Mouse (Mus musculus): ENCODE measurements around the gene Uqcrc2. TPM values are rescaled to one million over a fixed set of nuclear protein-coding genes. Genes with fewer than 3 reads are reported as not detected.

Uqcrc2 gene
- polyA plus RNA-seq (2016; fragmentation: Nextera tagmentation; extraction: Ambion mirVana): 150 and 160 TPM in 2 replicates

DNA sequence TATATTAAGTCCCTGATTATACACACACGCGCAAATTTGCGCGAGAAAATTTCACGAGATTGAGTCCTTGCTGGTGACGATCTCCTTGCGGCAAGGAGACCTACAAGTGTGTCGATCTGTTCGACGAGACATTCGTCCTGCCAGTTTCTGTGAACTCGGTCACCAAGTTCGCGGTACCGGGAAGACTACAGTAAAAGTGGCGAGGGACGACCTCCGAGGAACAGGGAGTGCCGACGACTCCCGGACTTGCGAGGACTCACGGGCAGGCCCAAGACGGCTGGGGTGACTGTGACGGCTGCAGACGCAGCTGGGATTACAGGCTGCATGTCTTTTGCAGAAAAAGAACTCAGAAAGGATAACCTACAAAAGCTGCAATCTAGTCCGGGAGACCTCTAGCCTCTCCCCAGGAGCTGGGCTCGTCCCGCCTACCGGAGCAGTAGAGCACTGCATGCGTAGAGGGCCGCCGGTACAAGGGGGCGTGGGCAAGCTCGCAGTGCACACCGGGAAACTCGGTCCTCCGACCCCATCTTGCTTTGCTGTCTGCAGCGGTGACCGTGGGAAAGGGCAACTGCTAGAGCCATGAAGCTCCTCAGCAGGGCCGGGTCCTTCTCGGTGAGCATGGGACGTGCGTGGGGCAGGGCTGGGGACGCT, at the start of gene Uqcrc2:
Gene Uqcrc2 (plus strand): TSS at position 466 of the 651 bp plus-strand sequence.
- under 1% methylated on average over 45 of the region's 45 CpGs for WGBS (ENCODE audit: insufficient replicate concordance)
- H3K9ac ChIP-seq: peak within 1 kb of the TSS; percentile 96
- peak within 1 kb of the TSS; percentile 83 for H3K4me2 ChIP-seq
- no peaks in the 10 kb centered on the region for H3K27me3 ChIP-seq (replicated peaks)
- H3K36me3 ChIP-seq: peaks cover 23% of the 10 kb centered on the region
- peak within 1 kb of the TSS; percentile 97 for H3K4me3 ChIP-seq
- H3K27ac ChIP-seq: peak within 1 kb of the TSS; percentile 87
- H3K9me3 ChIP-seq (replicated peaks): no peaks in the 10 kb centered on the region
- H3K4me1 ChIP-seq: peaks cover 24% of the 10 kb centered on the region
- peak; percentile 99 for ATAC-seq

DNA sequence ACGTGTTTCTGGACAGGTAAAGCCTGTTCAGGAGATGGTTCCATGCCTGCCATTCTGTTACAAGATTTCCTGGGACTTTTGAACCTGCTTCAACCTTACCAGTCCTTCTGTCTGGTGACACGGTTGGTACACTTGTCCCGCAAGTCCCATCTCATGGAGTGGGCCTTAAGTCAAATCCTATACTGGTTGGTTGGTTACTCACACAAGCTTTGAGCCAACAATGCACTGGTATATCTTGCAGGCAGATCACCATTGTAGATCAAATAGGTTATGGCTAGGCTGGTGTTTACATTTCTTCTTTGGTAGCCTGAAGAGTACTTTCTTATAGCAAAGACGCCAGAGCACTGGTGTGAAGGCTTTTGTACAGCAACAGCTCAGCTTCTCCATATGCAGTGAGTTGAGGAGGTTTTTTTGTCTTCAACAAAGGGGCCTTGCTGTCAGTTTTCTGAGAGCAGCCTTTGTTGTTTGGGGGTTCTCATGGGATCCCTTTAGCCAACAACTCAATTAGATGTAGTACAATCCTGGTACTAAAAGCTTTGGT, 37.7 kb upstream of the Uqcrc2 start:
- H3K4me1 ChIP-seq: no peaks in the 10 kb centered on the region
- no peak overlapping the region for H3K9ac ChIP-seq
- WGBS (ENCODE audit: insufficient replicate concordance): 73% methylated on average over 4 of the region's 4 CpGs
- no peak for ATAC-seq
- H3K27ac ChIP-seq: no peak overlapping the region
- no peaks in the 10 kb centered on the region for H3K9me3 ChIP-seq (replicated peaks)
- H3K27me3 ChIP-seq (replicated peaks): peaks cover 30% of the 10 kb centered on the region
- peak overlapping the region; percentile 61 for H3K4me2 ChIP-seq
- H3K36me3 ChIP-seq: no peaks in the 10 kb centered on the region
- peak overlapping the region; percentile 38 for H3K4me3 ChIP-seq

DNA sequence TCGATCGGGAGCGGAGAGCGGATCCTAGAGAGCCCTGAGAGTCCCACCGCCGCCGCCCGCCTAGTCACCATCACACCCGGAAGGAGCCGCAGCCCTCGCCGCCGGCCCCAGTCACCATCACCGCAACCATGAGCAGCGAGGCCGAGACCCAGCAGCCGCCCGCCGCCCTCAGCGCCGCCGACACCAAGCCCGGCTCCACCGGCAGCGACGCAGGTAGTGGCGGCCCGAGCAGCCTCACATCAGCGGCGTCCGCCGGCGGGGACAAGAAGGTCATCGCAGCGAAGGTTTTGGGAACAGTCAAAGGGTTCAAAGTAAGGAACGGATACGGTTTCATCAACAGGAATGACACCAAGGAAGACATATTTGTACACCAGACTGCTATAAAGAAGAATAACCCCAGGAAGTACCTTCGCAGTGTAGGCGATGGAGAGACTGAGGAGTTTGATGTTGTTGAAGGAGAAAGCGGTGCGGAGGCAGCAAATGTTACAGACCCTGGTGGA, 37.2 kb upstream of the Uqcrc2 start:
- Histone ChIP-seq H3K27ac (no peak overlapping the region), H3K9ac (no peak overlapping the region), H3K36me3 (no peaks in the 10 kb centered on the region), H3K27me3 (replicated peaks) (peaks cover 30% of the 10 kb centered on the region), H3K4me1 (no peaks in the 10 kb centered on the region), H3K4me3 (peak overlapping the region; percentile 38), H3K4me2 (peak overlapping the region; percentile 61), H3K9me3 (replicated peaks) (no peaks in the 10 kb centered on the region)
- ATAC-seq: no peak
- 9% methylated on average over 41 of the region's 41 CpGs for WGBS (ENCODE audit: insufficient replicate concordance)

DNA sequence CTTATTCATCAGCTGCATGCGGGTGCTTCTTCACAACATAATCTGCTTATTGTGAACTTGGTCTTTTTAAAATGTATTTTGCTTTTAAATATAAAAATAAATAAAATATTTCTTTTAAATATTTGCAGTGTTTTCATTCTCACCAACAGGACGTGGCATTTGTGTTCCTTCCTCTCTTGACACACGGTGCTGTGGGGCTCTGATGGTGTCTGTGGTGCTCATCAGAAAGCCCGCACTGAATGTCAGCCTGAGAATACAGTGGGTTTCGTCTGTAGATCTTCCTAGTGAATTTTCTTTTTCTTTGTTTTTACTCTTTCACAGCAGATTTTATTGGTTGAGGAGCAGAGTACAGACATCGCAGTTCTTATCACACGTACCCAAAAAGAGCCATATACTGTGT, 36.6 kb upstream of the Uqcrc2 start:
- 55% methylated on average over 7 of the region's 7 CpGs for WGBS (ENCODE audit: insufficient replicate concordance)
- peaks cover 30% of the 10 kb centered on the region for H3K27me3 ChIP-seq (replicated peaks)
- H3K4me2 ChIP-seq: peak overlapping the region; percentile 61
- no peak for ATAC-seq
- no peak overlapping the region for H3K4me3 ChIP-seq
- no peaks in the 10 kb centered on the region for H3K9me3 ChIP-seq (replicated peaks)
- H3K9ac ChIP-seq: no peak overlapping the region
- no peaks in the 10 kb centered on the region for H3K4me1 ChIP-seq
- H3K27ac ChIP-seq: no peak overlapping the region
- no peaks in the 10 kb centered on the region for H3K36me3 ChIP-seq

DNA sequence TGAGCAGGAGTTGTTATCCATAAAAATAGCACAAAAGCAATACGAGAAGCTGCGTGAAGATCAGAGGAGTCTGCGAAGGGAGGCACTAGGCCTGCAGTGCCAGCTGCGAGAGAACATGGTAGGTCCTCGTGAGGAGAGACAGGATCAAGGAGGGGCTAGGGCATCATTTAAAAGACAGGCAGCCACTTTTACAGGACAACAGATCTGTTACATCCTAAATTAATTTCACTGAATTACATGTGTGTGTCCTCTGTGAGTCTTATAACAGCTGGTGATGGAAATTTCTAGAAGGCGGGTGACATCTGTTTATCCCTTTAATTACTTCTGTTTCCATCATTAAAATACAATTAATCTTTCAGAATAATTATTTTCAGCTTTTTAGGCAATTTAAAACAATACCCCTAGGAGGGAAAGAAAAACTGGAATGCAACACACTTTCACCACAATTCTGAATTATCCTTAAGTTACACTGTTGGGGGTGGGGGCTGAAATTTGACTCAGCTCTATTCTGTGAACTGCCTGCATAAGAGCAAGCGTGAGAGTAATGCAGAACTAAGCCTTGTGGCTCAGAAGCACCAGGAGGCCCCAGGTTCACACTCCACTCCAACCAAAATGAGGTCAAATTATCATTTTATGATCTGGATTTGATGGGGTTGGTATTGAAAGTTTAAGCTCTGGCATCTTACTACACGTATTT, 14.8 kb upstream of the Uqcrc2 start:
- no peak overlapping the region for H3K4me3 ChIP-seq
- H3K4me2 ChIP-seq: no peak overlapping the region
- 70% methylated on average over 8 of the region's 8 CpGs for WGBS (ENCODE audit: insufficient replicate concordance)
- H3K9me3 ChIP-seq (replicated peaks): no peaks in the 10 kb centered on the region
- no peaks in the 10 kb centered on the region for H3K27me3 ChIP-seq (replicated peaks)
- H3K27ac ChIP-seq: no peak overlapping the region
- no peak for ATAC-seq
- no peak overlapping the region for H3K9ac ChIP-seq
- no peaks in the 10 kb centered on the region for H3K36me3 ChIP-seq
- H3K4me1 ChIP-seq: no peaks in the 10 kb centered on the region

DNA sequence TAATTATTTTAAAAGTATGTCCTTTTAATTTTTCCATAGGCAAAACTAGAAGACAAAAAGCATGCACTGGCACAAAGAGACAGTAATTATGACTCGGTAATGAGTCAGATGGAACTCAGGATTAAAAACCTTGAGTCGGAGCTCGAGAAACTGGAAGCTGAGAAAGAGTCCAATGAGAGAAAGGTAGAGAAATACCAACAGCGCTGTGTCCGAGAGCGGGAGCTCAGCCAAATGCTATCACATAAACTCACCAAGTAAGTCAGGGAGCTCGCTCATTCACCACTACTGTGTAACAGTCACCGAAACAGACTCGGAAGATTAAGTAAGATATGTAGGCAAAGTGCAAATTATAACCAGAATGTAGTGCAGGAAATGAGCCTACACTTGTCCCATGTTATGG, 14.1 kb upstream of the Uqcrc2 start:
- Histone ChIP-seq H3K9me3 (replicated peaks) (no peaks in the 10 kb centered on the region), H3K9ac (no peak overlapping the region), H3K27ac (no peak overlapping the region), H3K4me2 (no peak overlapping the region), H3K4me3 (no peak overlapping the region), H3K27me3 (replicated peaks) (no peaks in the 10 kb centered on the region), H3K4me1 (no peaks in the 10 kb centered on the region), H3K36me3 (no peaks in the 10 kb centered on the region)
- no peak for ATAC-seq
- WGBS (ENCODE audit: insufficient replicate concordance): 72% methylated on average over 9 of the region's 9 CpGs

DNA sequence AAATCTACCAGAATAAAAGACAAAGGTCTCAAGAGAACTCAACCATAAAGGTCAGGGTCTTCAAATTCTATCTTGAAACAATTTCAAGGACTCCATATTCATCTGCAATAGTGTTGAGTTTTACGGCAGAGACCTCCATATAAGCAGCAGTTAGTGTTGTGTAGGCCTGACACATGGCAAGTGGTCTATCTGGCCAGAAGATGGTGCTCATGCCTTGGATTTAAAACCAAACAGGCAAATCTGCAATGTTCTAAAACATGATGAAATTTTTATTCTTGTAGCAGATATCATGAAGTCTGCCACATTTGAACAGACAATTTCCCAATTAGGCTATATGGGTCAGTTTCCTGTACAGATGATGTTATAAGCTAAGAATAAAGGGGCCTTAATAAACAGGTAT, 2.5 kb upstream of the Uqcrc2 start:
- H3K27me3 ChIP-seq (replicated peaks): 0 out of 2 replicates have a peak, but pooled peaks cover 4% of the 10 kb centered on the region
- H3K4me2 ChIP-seq: no peak overlapping the region
- H3K27ac ChIP-seq: no peak overlapping the region
- no peak overlapping the region for H3K9ac ChIP-seq
- peaks cover 2% of the 10 kb centered on the region for H3K36me3 ChIP-seq
- H3K4me1 ChIP-seq: peaks cover 24% of the 10 kb centered on the region
- no peaks in the 10 kb centered on the region for H3K9me3 ChIP-seq (replicated peaks)
- 71% methylated on average over 1 of the region's 1 CpGs for WGBS (ENCODE audit: insufficient replicate concordance)
- no peak for ATAC-seq
- H3K4me3 ChIP-seq: no peak overlapping the region

DNA sequence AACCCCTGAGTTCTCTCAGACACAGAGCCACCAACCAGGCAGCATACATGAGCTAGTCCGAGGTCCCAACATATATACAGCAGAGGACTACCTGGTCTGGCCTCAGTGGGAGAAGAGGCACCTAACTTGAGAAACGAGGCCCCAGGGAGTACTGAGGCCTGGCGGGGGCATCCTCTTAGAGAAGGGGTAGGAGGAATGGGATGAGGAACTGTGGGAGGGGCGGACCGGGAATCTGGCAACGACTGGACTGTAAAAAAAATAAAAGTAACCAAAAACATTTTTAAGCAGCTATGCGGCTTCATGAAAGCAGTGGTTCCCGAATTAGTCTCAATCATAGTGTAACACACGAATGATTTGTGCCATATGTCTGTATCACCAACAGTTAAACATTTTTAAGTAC, 675 bp upstream of the Uqcrc2 start:
- 9% methylated on average over 9 of the region's 9 CpGs for WGBS (ENCODE audit: insufficient replicate concordance)
- Histone ChIP-seq H3K9ac (peak overlapping the region; percentile 96), H3K27ac (peak overlapping the region; percentile 87; the same call in 1 of the 2 replicates), H3K4me3 (peak overlapping the region; percentile 97), H3K36me3 (peaks cover 18% of the 10 kb centered on the region), H3K9me3 (replicated peaks) (no peaks in the 10 kb centered on the region), H3K4me2 (peak overlapping the region; percentile 83), H3K4me1 (peaks cover 24% of the 10 kb centered on the region), H3K27me3 (replicated peaks) (no peaks in the 10 kb centered on the region)
- no peak for ATAC-seq

DNA sequence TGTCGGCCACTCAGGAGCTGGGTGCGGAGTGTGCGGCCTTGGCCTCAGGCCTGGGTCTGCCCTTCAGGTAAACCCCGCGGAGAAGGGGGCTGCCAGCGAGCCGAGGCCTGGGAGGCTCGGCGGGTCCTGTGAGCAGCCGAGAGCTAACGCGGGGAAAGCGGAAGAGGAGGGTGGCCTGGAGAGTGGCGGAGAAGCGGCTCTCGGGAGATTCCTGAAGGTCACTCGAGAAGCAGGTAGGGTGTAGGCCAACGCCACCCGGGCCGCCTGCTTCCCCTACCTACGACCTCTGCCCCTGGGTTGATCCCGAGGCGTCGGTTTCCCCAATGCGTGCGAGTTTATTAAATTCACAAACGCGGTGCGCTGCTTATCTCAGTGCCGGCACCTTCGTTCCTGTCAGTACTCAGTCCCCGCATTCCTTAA, 396 bp downstream of the Uqcrc2 start:
- Histone ChIP-seq H3K36me3 (peaks cover 28% of the 10 kb centered on the region), H3K4me1 (peaks cover 24% of the 10 kb centered on the region), H3K9ac (peak overlapping the region; percentile 96), H3K9me3 (replicated peaks) (no peaks in the 10 kb centered on the region), H3K4me3 (peak overlapping the region; percentile 97), H3K27ac (peak overlapping the region; percentile 87), H3K4me2 (peak overlapping the region; percentile 83), H3K27me3 (replicated peaks) (no peaks in the 10 kb centered on the region)
- WGBS (ENCODE audit: insufficient replicate concordance): 0% methylated on average over 32 of the region's 32 CpGs
- peak; percentile 82 for ATAC-seq

DNA sequence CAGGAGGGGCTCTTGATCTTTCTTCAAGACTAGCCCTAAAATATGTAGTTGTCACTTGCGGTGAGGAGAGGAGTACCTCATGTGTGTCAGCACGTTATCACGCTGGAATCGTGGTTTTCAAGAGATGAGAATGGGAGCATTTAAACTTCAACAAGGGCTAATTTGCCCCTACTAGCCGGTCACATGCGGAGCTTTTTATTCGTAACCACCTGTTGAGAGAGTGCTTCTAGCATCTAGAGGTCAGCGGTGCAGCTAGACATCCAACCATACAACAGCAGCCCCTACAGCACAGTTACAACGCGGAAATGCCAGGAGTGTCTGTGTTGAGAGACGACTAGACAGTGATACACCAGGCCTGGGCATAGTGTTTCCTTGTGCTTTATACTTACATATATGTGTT, 845 bp downstream of the Uqcrc2 start:
- H3K4me2 ChIP-seq: peak overlapping the region; percentile 83
- peak overlapping the region; percentile 87 for H3K27ac ChIP-seq
- ATAC-seq: 0 out of 2 replicates have a peak, but pooled peaks have one; percentile 13
- H3K4me1 ChIP-seq: peaks cover 24% of the 10 kb centered on the region
- H3K9ac ChIP-seq: peak overlapping the region; percentile 96
- no peaks in the 10 kb centered on the region for H3K9me3 ChIP-seq (replicated peaks)
- H3K4me3 ChIP-seq: peak overlapping the region; percentile 97
- H3K27me3 ChIP-seq (replicated peaks): no peaks in the 10 kb centered on the region
- WGBS (ENCODE audit: insufficient replicate concordance): under 1% methylated on average over 11 of the region's 11 CpGs
- H3K36me3 ChIP-seq: peaks cover 33% of the 10 kb centered on the region

DNA sequence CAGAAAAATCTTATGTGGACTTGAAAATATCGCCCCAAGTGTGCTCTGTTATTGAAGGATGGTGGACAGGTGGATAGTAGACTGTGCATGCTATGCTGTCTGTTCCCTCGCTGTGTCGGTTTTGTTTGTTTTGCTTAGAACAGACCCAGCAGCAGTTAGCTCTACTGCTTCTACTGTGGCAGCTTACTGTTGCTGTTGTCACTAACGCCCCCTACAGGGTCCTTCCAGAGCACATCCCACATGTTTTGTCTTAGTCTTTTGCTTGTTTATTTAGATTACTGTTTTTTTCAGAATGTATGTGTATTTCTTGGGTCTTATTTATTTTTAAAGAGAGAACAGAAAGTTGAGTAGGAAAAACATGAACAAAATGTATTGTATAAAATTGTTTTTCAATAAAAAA, 8.2 kb downstream of the Uqcrc2 start:
- no peak overlapping the region for H3K4me2 ChIP-seq
- H3K4me1 ChIP-seq: no peaks in the 10 kb centered on the region
- H3K27ac ChIP-seq: no peak overlapping the region
- H3K27me3 ChIP-seq (replicated peaks): no peaks in the 10 kb centered on the region
- no peaks in the 10 kb centered on the region for H3K9me3 ChIP-seq (replicated peaks)
- no peak overlapping the region for H3K9ac ChIP-seq
- 72% methylated on average over 4 of the region's 4 CpGs for WGBS (ENCODE audit: insufficient replicate concordance)
- peaks cover 90% of the 10 kb centered on the region for H3K36me3 ChIP-seq
- H3K4me3 ChIP-seq: no peak overlapping the region
- ATAC-seq: no peak

DNA sequence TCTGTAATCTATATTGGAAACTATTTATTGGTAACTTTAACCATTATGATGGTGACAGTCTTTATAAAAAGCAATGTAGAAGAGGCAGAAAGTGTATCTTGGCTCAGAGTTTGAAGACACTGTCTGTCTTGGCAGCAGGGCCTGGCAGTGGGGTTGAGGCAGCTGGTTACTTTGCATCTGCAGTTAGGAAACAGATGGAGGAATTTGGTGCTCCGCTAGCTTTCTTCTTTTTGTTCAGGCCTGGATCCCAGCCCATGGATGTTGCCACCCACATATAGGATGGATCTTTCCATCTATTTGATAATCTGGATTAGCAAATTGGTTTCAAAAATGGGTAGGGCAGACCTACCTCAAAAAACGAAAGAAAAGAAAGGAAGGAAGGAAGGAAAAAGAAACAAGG, 12.9 kb downstream of the Uqcrc2 start:
- H3K4me3 ChIP-seq: no peak overlapping the region
- H3K27me3 ChIP-seq (replicated peaks): no peaks in the 10 kb centered on the region
- H3K27ac ChIP-seq: no peak overlapping the region
- H3K9me3 ChIP-seq (replicated peaks): no peaks in the 10 kb centered on the region
- no peak overlapping the region for H3K4me2 ChIP-seq
- no peak for ATAC-seq
- H3K4me1 ChIP-seq: no peaks in the 10 kb centered on the region
- WGBS (ENCODE audit: insufficient replicate concordance): 70% methylated on average over 2 of the region's 2 CpGs
- peaks cover 93% of the 10 kb centered on the region for H3K36me3 ChIP-seq
- H3K9ac ChIP-seq: no peak overlapping the region
